Mouse (Mus musculus) hindbrain, embryonic 13.5 days (tissue): ENCODE data around the gene Ccdc189. TPM values are rescaled to one million over a fixed set of nuclear protein-coding genes. Genes with fewer than 3 reads are reported as not detected.
"Not testable (repeated sequence)": the region's sequence is repeated elsewhere in the genome, so short reads cannot be mapped to it uniquely, and the experiment has no call there.

Experiments
- ATAC-seq: fragments of 200-750 bp; cut with Nextera tagmentation; 2 replicates; pipeline ENCODE4 v1.8.0; 2017; ENCODE audit warnings: moderate TSS enrichment; ENCODE audit not compliant: low FRiP score
- H3K27ac ChIP-seq: fragments of 300-500 bp; sonication (generic); 2 replicates; pipeline ENCODE4 v1.5.1; 2015; ENCODE audit warnings: inconsistent platforms, mild to moderate bottlenecking, moderate library complexity
- H3K27me3 ChIP-seq: fragments of 300-500 bp; sonication (generic); 2 replicates; pipeline ENCODE4 v1.6.1; 2015; ENCODE audit warnings: mild to moderate bottlenecking, inconsistent platforms
- H3K36me3 ChIP-seq: fragments of 300-500 bp; sonication (generic); 2 replicates; pipeline ENCODE4 v1.6.1; 2015; ENCODE audit warnings: mild to moderate bottlenecking, inconsistent platforms
- H3K4me1 ChIP-seq: fragments of 300-500 bp; sonication (generic); replicated peaks from 2 replicates; pipeline ENCODE4 v1.6.1; 2015; ENCODE audit warnings: inconsistent platforms
- H3K4me2 ChIP-seq: fragments of 300-500 bp; sonication (generic); 2 replicates; pipeline ENCODE4 v1.6.1; 2015; ENCODE audit warnings: inconsistent platforms, mild to moderate bottlenecking, moderate library complexity
- H3K4me3 ChIP-seq: fragments of 300-500 bp; sonication (generic); 2 replicates; pipeline ENCODE4 v1.5.1; 2015; ENCODE audit warnings: mild to moderate bottlenecking, inconsistent platforms
- H3K9ac ChIP-seq: fragments of 300-500 bp; sonication (generic); 2 replicates; pipeline ENCODE4 v1.6.1; 2015; ENCODE audit warnings: mild to moderate bottlenecking, inconsistent platforms
- H3K9me3 ChIP-seq: fragments of 300-500 bp; sonication (generic); 2 replicates; pipeline ENCODE4 v1.6.1; 2016; ENCODE audit warnings: inconsistent platforms
- WGBS: fragments of 180-500 bp; shearing (Covaris S2); methylation state at CpG from one replicate; pipeline ENCODE4 v1.1.7; 2015; 5-methylcytosine and 5-hydroxymethylcytosine counted together
- polyA plus RNA-seq: library from polyadenylated mRNA; unstranded; fragments of >200 nt; fragmentation: Nextera tagmentation; extraction: Ambion mirVana; gene quantifications from 2 replicates; pipeline ENCODE4 v1.2.1, GENCODE M21; 2015

Ccdc189 gene
- 10.7 and 13.0 TPM in 2 replicates for polyA plus RNA-seq

DNA sequence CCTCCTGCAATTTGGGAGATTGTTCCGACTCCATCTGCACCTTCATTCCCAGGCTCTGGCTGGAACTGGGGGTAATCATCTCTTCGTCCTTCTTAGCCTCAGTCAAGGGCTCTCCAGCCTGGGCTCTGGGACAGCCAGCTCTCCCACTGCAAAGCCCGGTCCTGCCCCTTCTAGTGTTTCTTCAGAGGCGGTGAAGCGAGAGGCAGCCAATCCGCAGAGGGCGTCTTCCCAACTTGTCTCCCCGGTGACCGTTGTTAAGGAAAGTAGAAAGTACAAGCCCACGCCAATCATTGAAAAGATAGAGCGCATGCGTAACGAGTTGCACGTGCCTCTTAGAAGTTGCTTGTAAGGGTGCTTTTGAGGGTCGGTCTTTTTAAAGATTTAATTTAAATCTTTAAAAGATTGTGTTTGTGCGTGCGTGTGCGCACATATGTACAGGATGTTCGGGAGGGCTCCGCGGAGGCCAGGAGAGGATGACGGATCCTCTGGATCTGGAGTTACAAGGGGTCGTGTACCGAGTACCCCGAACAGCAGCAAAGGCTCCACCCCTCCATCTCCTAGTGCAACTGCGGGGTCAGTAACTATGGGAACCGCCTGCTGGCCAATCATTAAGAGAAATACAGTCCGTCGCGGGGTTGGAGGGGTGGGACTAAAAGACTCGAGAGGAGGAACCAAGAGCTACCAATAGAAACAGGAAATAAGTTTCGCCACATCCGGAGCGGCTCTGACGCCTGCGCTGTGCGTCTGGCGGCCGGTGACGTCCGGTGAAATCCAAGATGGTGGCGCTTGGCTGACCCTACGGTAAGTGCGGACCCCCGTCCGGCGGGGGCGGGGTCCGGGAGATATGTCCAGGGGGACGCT, at the start of gene Ccdc189, which contains the start of gene Rnf40:
Gene Ccdc189, minus strand, starts transcription at position 585 of the 861 bp plus-strand sequence.
Gene Rnf40, plus strand, starts transcription at position 757 of the 861 bp plus-strand sequence.
- peak within 1 kb of the TSS; percentile 88 for H3K9ac ChIP-seq
- no peaks in the 10 kb centered on the region for H3K27me3 ChIP-seq
- ATAC-seq, result peak; percentile 97
- H3K4me3 ChIP-seq, result peak within 1 kb of the TSS; percentile 88
- no peaks in the 10 kb centered on the region for H3K9me3 ChIP-seq
- H3K4me1 ChIP-seq, result peaks cover 24% of the 10 kb centered on the region
- WGBS, result under 1% methylated on average over 50 of the region's 50 CpGs
- peaks cover 63% of the 10 kb centered on the region for H3K36me3 ChIP-seq
- H3K27ac ChIP-seq, result peak within 1 kb of the TSS; percentile 77
- H3K4me2 ChIP-seq, result peak within 1 kb of the TSS; percentile 91

DNA sequence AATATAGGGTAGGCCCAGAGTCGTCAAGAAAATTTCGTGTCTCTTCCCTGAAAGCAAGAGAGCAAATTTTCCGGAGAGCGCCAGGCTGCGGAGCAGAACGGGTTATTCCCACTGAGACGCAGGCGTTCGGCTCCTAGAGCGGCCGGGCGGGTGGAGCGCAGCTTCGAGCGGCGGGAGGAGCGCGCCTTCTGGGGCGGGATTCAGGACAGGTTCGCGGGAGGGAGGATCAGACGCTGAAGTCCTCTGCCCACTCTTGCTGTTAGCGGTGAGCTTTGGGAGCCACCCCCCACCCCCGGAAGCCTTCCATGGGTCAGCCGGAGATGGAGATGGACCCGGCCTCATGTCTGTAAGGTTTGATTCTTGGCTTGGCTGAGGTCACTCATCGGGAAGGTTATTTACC, 48.6 kb upstream of the Ccdc189 start:
- Histone ChIP-seq H3K36me3 (no peaks in the 10 kb centered on the region), H3K4me1 (peaks cover 10% of the 10 kb centered on the region), H3K4me2 (peak overlapping the region; percentile 66), H3K4me3 (peak overlapping the region; percentile 60), H3K27me3 (no peaks in the 10 kb centered on the region), H3K27ac (peak overlapping the region; percentile 40), H3K9me3 (no peaks in the 10 kb centered on the region), H3K9ac (peak overlapping the region; percentile 79)
- ATAC-seq, result peak; percentile 73; the same call in 1 of the 2 replicates
- 1% methylated on average over 27 of the region's 27 CpGs for WGBS

DNA sequence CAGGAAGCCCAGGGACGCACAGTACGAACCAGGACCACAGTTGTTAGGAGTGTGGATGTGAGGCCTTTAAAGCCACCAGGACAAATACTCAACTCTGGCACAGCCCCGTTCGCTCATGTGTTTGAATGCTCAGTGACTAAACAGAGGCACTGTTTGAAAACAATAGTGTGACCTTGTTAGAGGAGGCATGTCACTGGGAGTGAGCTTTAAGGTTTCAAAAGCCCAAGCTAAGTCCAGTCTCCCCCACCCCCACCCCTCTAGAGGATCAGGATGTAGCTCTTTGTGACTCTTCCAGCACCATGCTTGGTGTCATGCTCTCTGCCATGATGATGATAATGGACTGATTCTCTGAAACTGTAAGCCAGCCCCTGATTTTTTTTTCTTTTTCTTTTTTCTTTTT, 43.0 kb upstream of the Ccdc189 start:
- H3K27ac ChIP-seq, result no peak overlapping the region
- 62% methylated on average over 4 of the region's 4 CpGs for WGBS
- no peak for ATAC-seq
- no peak overlapping the region for H3K4me3 ChIP-seq
- no peaks in the 10 kb centered on the region for H3K9me3 ChIP-seq
- H3K27me3 ChIP-seq, result no peaks in the 10 kb centered on the region
- peaks cover under 1% of the 10 kb centered on the region; the same call in 1 of the 2 replicates for H3K4me1 ChIP-seq
- no peaks in the 10 kb centered on the region for H3K36me3 ChIP-seq
- H3K4me2 ChIP-seq, result no peak overlapping the region
- H3K9ac ChIP-seq, result no peak overlapping the region

DNA sequence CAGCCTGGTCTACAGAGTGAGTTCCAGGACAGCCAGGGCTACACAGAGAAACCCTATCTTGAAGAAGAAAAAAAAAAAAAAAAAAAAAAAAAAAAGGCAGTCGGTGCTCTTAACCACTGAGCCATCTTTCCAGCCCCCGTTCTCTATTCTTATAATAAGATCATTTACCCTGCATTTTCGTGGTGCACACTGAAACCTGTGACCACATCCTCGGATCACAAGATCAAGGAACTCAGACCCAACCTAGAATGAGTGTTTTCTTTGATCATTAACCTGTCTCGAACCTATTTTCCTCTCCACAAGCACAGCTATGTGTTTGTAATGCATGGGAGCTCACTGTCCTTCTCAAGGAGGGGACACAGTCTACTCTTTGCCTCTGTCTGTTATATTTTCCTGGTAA, 40.3 kb upstream of the Ccdc189 start:
- no peak for ATAC-seq
- Histone ChIP-seq H3K36me3 (no peaks in the 10 kb centered on the region), H3K27me3 (no peaks in the 10 kb centered on the region), H3K4me3 (no peak overlapping the region), H3K27ac (no peak overlapping the region), H3K9ac (no peak overlapping the region), H3K4me1 (no peaks in the 10 kb centered on the region), H3K4me2 (no peak overlapping the region), H3K9me3 (no peaks in the 10 kb centered on the region)
- 83% methylated on average over 5 of the region's 5 CpGs for WGBS

DNA sequence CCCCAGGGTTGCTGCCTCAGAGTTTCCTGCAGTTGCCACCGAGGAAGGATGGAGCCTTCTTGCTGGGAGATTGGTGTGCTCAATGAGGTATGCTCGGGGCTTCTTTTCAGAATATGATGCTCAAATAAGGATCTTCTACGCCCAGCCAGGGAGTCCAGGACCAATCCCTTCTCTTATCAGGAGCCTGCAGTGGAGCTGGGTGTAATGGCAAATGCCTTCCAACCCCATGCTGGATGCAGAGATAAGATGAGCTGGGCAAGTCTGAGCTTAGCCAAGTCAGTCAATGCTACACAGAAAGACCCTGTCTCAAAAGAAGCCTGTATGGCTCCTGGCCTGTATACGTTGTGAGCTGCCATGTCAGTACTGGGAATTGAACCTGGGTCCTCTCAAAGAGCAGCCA, 38.1 kb upstream of the Ccdc189 start:
- no peak overlapping the region for H3K27ac ChIP-seq
- no peak overlapping the region for H3K9ac ChIP-seq
- no peaks in the 10 kb centered on the region for H3K36me3 ChIP-seq
- ATAC-seq, result no peak
- H3K9me3 ChIP-seq, result no peaks in the 10 kb centered on the region
- H3K4me2 ChIP-seq, result no peak overlapping the region
- H3K4me3 ChIP-seq, result no peak overlapping the region
- no peaks in the 10 kb centered on the region for H3K27me3 ChIP-seq
- H3K4me1 ChIP-seq, result no peaks in the 10 kb centered on the region
- WGBS, result 92% methylated on average over 4 of the region's 4 CpGs

DNA sequence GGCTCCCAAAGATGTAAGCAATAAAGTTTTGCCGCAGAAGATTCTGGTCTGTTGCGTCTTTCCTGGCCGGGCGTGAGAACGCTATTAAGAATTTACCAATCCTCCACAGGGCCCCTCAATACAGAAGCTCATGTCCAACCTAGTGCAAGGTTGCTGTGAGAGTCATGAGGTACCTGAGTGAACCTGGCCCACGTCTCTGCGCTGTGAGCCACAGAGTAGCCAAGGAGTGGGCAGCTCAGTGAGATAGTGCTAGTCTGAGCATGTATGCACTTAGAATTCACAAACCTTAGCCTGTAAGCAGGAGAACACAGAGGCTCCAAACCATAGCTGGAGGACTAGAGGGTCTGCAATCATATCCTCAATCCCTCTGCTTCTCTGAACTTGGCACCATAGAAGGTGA, 37.6 kb upstream of the Ccdc189 start:
- H3K9me3 ChIP-seq, result no peaks in the 10 kb centered on the region
- 98% methylated on average over 7 of the region's 7 CpGs for WGBS
- ATAC-seq, result no peak
- no peak overlapping the region for H3K9ac ChIP-seq
- H3K4me2 ChIP-seq, result no peak overlapping the region
- H3K4me1 ChIP-seq, result no peaks in the 10 kb centered on the region
- no peaks in the 10 kb centered on the region for H3K27me3 ChIP-seq
- no peaks in the 10 kb centered on the region for H3K36me3 ChIP-seq
- no peak overlapping the region for H3K4me3 ChIP-seq
- H3K27ac ChIP-seq, result no peak overlapping the region

DNA sequence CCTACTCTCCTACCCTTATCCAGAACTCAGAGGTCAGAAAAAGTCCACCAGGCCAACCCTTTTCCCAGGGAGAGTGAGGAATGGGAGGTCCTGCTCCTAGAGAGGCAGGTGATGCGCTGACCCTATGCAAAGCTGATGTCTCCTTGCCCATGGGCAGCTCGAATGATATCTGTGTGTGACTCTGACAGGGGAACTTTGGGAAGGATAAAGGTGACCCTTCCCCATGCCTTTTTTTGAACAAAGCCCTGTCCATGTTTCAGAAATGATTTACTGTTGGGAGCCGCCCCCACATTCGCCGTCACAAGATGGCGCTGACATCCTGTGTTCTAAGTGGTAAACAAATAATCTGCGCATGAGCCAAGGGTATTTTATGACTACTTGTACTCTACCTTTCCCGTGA, 30.0 kb upstream of the Ccdc189 start:
- H3K27ac ChIP-seq, H3K4me2 ChIP-seq, H3K36me3 ChIP-seq, H3K9me3 ChIP-seq, H3K9ac ChIP-seq, ATAC-seq, H3K4me3 ChIP-seq, H3K27me3 ChIP-seq: not testable (repeated sequence)
- 91% methylated on average over 7 of the region's 8 CpGs for WGBS
- H3K4me1 ChIP-seq, result peaks cover 33% of the 10 kb centered on the region

DNA sequence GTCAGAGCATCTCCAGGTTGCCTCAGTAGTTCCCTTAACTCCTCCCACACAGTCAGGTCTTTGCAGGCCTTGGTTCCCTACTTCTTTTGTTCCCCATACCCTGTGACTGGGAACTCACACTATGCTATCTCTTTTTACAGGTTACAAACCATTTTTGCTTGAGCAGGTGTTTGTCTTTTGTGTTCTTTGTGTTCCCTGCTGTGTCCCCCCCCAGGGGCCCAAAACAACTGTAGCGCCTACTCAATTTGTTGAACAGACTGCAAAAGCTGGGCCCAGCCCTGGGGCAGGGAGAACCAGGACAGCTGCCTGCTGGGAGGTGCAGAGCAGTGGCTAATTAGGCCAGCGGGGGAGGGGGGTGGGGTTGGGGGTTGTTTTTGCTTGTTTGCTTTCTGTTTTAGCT, 29.6 kb upstream of the Ccdc189 start:
- Histone ChIP-seq H3K27me3 (no peaks in the 10 kb centered on the region), H3K4me3 (no peak overlapping the region), H3K9ac (no peak overlapping the region), H3K4me2 (no peak overlapping the region), H3K27ac (0 out of 2 replicates have a peak overlapping the region, but pooled peaks have one; percentile 30), H3K36me3 (no peaks in the 10 kb centered on the region), H3K9me3 (no peaks in the 10 kb centered on the region), H3K4me1 (peaks cover 37% of the 10 kb centered on the region)
- WGBS, result 27% methylated on average over 2 of the region's 2 CpGs
- ATAC-seq, result no peak

DNA sequence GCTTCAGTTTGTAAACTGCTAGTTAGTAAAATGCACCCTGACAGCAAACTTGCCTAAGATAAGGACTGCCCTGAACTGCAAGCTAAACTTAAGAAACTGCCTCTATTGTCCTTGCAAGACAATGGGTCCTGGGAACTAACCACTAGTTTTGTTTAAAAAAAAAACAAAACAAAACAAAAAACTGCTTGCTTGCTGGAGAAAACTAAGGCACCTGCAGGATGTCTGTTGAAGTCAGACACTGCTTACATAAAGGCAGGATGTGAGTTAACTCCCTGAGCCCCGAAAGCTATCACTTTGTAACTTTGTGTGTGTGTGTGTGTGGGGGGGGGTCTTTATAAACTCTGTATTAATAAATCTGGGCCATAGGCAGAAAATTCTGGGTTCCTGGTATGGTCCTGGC, 28.5 kb upstream of the Ccdc189 start:
- no peaks in the 10 kb centered on the region for H3K9me3 ChIP-seq
- no peak overlapping the region for H3K27ac ChIP-seq
- 74% methylated on average over 1 of the region's 1 CpGs for WGBS
- no peak overlapping the region for H3K9ac ChIP-seq
- H3K27me3 ChIP-seq, result no peaks in the 10 kb centered on the region
- no peak for ATAC-seq
- H3K4me1 ChIP-seq, result peaks cover 37% of the 10 kb centered on the region
- H3K4me2 ChIP-seq, result peak overlapping the region; percentile 82
- H3K4me3 ChIP-seq, result no peak overlapping the region
- peaks cover 9% of the 10 kb centered on the region for H3K36me3 ChIP-seq

DNA sequence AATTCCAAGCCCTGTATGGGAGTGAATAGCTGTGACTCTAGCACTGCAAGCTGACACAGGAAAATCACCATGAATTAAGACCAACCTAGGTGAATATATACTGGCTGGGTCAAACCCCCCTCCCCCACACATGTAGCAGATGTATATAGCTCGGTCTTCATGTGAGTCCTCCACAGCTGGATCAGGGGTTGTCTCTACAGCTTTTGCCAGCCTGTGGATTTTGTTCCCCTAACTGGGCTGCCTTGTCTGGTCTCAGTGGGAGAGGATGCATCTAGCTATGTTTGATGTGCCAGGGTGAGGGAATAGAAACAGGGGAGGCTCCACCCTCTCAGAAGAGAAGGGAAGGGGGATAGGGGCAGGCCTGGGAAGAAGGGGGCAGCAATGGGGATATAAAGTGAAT, 27.9 kb upstream of the Ccdc189 start:
- H3K27me3 ChIP-seq, result no peaks in the 10 kb centered on the region
- peak overlapping the region; percentile 82 for H3K4me2 ChIP-seq
- H3K36me3 ChIP-seq, result peaks cover 15% of the 10 kb centered on the region
- no peaks in the 10 kb centered on the region for H3K9me3 ChIP-seq
- ATAC-seq, result no peak
- 55% methylated on average over 1 of the region's 1 CpGs for whole genome bisulfite sequencing
- H3K4me3 ChIP-seq, result peak overlapping the region; percentile 99
- H3K27ac ChIP-seq, result no peak overlapping the region
- peaks cover 37% of the 10 kb centered on the region for H3K4me1 ChIP-seq
- peak overlapping the region; percentile 68 for H3K9ac ChIP-seq

DNA sequence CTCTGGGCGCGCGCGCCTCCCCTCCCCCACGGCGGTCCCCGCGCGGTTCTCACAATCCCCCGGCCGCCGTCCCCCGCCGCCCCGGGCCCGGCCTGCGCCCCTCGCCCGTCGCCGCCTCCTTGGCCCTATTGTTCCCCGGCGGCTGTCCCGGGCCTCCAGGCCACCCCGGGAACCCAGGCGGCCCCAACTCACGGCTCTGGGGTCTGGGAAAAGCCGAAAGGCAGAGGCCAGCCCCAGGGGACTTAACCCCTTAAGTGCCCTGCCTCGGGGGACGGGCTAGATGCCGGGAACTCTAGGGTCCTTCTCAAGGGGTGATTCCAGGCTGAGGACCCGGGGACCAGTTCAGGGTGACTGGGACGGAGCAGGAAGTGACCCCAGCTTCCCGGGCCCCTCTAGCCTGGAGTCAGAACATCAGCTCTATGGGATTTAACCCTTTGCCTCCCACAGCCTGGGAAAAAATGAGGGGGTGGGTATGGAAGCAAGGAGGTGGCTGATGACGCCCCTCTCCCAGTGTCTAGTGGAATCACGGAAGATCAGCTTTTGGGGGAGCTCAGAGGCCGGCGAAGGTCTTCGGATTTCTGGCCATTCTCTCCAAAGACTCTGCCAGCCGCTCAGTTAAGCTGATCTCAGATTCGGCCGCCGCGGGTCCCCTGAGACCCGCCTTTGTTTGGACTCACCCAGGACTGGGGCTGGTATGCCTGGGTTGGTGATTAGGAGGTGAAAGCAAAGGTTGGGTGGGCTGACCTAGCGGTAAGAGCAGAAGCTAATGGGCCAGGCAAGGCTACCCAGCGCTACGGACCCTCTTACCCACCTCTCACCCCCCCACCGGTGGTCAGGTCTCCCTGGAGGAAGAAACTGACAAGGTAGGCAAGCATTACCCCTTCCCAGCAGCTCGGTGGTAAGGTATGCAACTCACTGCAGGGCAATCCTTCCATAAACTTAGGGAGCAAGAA, 26.8 kb upstream of the Ccdc189 start, which contains the start of gene Zfp629:
Gene Zfp629, minus strand, starts transcription at position 907 of the 953 bp plus-strand sequence.
- H3K4me1 ChIP-seq, result peaks cover 37% of the 10 kb centered on the region
- H3K36me3 ChIP-seq, result peaks cover 26% of the 10 kb centered on the region
- no peaks in the 10 kb centered on the region for H3K9me3 ChIP-seq
- WGBS, result 0% methylated on average over 39 of the region's 50 CpGs
- H3K9ac ChIP-seq, result peak within 1 kb of the TSS; percentile 95
- H3K27me3 ChIP-seq, result no peaks in the 10 kb centered on the region
- H3K4me3 ChIP-seq, result peak within 1 kb of the TSS; percentile 99
- peak; percentile 92 for ATAC-seq
- H3K27ac ChIP-seq, result peak within 1 kb of the TSS; percentile 94
- H3K4me2 ChIP-seq, result peak within 1 kb of the TSS; percentile 82

DNA sequence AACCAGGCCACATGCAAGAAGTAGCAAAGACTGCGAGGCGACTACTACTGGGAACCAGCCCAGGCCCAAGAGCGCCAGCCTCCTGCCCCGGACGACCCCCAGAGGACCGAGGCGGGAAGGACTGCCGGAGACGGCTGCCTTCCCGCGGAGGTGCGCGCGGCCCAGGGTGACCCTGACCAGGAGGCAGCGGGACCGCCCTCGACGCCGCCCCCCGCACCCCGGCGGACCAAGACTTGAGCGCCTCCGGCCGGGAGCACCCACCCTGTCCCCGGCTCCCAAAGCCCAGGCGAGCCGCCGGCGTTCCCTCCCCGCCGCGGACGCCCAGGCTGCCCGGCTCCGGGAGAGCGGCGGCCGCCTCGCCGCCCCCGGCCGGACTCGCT, 26.1 kb upstream of the Ccdc189 start:
- Histone ChIP-seq H3K9me3 (no peaks in the 10 kb centered on the region), H3K27me3 (no peaks in the 10 kb centered on the region), H3K4me2 (peak overlapping the region; percentile 82), H3K36me3 (peaks cover 33% of the 10 kb centered on the region), H3K9ac (peak overlapping the region; percentile 95), H3K27ac (peak overlapping the region; percentile 94), H3K4me3 (peak overlapping the region; percentile 99), H3K4me1 (peaks cover 37% of the 10 kb centered on the region)
- peak; percentile 33 for ATAC-seq
- 0% methylated on average over 21 of the region's 44 CpGs for WGBS
